Mouse (Mus musculus) CH12F3 (cell line): ENCODE data around the gene Sp9.

Experiments used
- in situ Hi-C: fragments of 300-500 bp; cut with MboI; formaldehyde crosslinking; loops from 2 replicates; pipeline ENCODE4 v1.14.3; 2020; ENCODE audit warnings: low sequenced_read_pairs

Sp9 gene

DNA sequence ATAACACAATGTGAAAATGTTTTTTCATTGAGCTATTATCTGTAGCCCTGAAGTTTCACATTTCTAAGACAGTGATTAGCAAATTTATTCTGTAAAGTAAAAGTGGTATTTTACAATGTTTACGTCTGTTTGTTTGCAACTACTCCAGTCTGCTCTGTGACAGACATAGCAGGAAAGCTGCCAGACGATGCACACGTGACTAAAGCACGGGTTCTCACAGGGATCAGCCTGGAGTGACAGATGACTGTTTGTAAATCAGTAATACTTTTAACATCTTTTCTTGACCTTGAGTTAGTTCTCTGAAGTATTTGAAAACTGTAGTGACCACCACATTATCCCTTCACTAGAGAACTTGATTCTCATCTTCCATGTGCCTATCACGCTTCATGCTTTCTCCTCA, 32.8 kb downstream of the Sp9 start:
- in situ Hi-C loops, result no loop called here

DNA sequence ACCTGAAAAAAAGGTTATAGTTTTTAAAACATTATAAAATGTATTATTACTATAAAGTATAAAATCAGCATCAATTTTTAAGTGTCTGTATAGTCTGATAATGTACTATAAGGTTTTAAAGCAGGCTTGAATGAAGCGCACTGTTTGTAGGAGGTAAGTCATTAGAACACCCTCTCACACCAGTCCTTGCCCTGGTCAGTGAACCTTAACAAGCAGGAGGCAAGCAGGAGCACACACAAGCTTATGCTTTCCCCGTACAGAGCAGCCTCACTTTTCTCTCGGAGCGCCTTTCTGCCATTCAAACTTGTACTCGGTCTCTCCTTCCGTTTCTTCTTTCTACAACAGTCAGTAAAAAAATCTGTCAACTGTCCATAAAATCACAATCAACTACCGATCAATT, 34.3 kb downstream of the Sp9 start:
- in situ Hi-C loops, result no loop called here

DNA sequence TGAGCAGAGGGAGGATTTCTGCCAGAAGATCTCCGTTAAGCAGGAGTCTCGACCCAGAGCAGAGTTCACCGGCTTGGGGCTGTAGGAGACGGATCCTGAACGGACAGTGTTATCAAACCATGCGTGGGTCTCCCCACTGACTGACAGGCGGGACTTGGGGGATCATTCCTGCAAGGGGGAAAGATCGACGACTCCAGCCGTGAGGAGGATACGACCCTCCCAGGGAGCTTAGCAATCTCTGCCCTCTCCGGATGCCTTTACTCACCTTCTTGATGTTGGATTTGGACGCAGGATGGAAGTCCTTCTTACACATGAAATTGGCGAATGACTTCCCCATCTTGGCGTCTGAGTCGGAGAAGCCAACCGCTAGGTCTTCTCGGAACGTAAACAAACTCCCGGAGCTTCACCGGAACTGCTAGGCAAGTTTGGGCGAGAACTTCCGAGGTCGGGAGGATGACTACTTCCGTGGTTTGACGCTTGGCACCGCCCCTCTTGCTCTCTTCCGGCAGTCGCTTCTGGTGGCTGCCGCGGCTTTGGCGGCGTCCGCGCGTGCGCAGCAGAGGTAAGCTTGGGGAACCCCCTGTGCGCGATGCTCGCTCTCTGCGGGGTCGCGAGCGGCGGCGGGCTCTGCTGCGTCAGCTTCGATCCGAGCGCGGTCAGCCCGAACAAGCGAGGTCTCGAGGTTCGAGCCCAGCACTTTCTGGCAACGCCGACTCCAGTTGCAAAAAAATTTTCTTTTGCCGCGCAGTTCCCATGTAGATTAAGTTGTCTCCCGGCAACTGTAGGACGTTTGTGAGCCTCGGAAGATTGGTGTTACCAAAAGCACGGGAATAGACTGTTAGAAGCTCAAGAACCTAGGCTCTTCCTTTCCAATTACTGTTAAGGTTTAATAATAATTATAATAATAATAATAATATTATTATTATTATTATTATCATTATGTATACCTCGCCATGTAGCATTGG, 40.7 kb downstream of the Sp9 start, which contains the start of the genes Scrn3 and Cir1:
Gene Scrn3, plus strand, starts transcription at position 450 of the 965 bp plus-strand sequence.
Gene Cir1, minus strand, starts transcription at position 550 of the 965 bp plus-strand sequence.
- in situ Hi-C loops, result loop anchor here (10.0 kb wide), 1 partner anchor 92 kb away; no protein-coding TSS in a partner anchor

DNA sequence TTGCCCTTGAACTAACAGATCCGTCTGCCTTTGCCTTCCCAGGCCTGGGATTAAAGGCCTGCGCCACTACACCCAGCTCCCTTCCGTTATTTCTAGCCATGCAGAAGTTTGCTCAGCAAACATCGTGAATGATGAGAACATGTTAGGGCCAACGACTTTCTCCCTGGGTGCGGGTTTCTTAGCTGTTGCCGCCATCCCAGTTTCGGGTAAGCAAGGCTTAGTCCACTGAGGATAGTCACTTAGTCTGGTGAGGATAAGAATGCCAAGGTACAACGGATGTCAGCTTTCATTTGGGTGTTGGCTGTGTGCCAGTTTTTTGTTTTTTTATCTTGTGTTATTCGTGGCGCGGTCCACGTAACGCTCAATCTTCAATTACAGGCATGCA, 41.4 kb downstream of the Sp9 start:
- in situ Hi-C loops, result loop anchor here (10.0 kb wide), 1 partner anchor 92 kb away; no protein-coding TSS in a partner anchor

DNA sequence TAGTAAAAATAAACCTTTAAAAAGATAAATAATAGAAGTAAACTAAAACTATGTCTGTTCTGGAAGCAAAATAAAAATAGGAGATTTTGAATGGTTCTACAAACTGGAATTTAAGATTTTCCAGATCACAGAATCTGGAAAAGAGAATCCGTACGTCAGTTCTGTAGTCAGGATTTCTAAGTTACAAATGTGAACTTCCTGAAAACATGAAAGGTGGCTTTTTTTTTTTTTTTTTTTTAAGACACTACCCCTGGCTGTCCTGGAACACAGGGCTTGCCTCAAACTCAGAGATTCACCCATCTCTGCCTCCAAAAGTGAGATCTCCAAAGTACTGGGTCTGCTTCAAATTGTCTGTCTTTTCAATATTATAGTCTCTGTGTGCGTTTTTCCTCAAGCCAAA, 42.6 kb downstream of the Sp9 start:
- in situ Hi-C loops, result loop anchor here (10.0 kb wide), 1 partner anchor 90 kb away; no protein-coding TSS in a partner anchor

DNA sequence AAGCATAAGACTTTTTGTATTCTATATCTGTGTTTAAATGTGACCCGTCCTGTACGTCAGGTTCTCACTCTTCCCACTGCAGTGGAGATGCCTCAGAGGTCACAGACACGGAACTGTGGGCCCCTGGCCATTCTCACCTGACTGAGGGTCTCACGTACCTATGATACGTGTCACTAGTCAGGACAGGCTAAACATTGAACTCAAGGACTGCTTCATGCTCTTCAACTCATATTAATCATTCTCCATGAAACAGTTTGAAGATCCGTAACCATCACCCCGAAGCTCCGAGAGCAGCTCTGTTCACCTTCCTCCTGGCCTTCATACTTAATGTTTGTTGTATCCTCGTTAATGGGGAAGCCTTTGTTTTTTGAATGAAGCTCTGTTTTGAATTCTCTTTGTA, 45.7 kb downstream of the Sp9 start:
- in situ Hi-C loops, result loop anchor here (10.0 kb wide), 1 partner anchor 87 kb away; no protein-coding TSS in a partner anchor

DNA sequence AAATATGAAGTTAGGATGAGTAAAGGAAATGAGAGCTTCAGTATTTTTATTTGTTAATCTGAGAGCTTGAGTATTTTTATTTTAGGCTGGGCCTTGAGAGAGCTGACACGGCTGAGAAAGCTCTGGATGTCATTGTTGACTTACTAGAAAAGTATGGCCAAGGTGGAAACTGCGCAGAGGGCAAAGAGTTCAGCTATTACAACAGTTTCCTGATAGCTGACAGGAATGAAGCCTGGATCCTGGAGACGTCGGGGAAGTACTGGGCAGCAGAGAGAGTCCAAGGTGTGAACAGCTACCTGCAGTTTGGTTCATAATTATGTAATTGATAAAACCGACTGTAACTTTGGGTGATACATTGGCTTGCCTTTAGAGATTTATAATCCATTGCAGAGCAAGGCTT, 47.5 kb downstream of the Sp9 start:
- in situ Hi-C loops, result loop anchor here (10.0 kb wide), 1 partner anchor 86 kb away; no protein-coding TSS in a partner anchor

DNA sequence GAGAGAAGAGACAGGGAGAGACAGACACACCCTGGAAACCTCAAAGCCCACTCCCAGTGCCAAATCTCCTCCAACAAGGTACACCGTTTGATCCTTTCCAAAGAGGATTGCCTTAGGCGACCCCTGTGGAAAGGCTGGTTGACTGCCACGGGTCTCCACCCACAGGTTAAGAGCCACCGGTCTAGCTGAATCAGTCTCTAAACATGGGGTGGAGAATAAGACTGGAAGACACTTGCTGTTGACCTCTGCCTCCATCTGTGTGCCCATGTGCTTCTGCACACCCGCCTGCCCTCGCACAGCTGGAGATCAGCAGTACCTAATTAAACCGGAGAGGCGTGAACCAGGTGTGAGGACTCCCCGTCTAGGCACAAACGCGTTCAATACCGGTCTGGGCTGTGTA, 51.3 kb downstream of the Sp9 start:
- in situ Hi-C loops, result no loop called here

DNA sequence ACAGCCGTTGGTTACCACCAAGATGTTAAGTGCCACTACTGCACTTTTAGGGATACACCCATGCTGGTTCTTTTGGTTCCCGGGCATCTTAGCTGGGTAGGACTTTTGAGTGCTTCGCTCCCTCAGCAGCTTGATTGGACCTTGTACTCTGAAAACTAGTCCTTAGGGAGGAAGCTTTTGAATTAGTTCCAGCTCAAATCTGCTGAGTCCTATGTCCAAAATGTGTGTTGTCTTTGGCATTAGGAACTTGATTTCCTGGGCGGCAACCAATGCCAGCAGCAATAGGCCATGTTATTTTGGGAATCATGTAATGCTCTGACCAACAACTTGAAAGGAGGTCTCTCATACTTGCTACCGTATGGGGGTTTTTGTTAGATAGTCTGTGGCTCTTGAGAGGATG, 54.1 kb downstream of the Sp9 start:
- in situ Hi-C loops, result no loop called here
